Mouse (Mus musculus) T-helper 17 cell (primary cell): ENCODE results near the gene Cers6.

Source experiments
- in situ Hi-C, 2 experiments: fragments of 300-600 bp; cut with MboI, MseI; formaldehyde crosslinking; loops; 1 replicate in 1 of 2; 2 replicates in 1 of 2; pipeline ENCODE4 v1.15.1; 2025; ENCODE audit warnings: high pct_unique_total_duplicates in 2 of 2

Cers6 gene

GRCm38 (mm10) chr2:68916299-68916698 lies 55.1 kb downstream of the Cers6 start:
- in situ Hi-C loops: loop anchor here in 1 of 2 experiments (10.0 kb wide), 1 partner anchor 131 kb away; no protein-coding TSS in a partner anchor

GRCm38 (mm10) chr2:68917010-68917409 lies 55.8 kb downstream of the Cers6 start:
- in situ Hi-C loops: loop anchor here in 1 of 2 experiments (10.0 kb wide), 1 partner anchor 132 kb away; no protein-coding TSS in a partner anchor

- in situ Hi-C loops: loop anchor here in 1 of 2 experiments (10.0 kb wide), 1 partner anchor 133 kb away; no protein-coding TSS in a partner anchor
These were observed 56.3 kb downstream of the Cers6 start for GRCm38 (mm10) chr2:68917524-68917923.

- in situ Hi-C loops: no loop called here
These were observed 63.1 kb downstream of the Cers6 start for GRCm38 (mm10) chr2:68924344-68924743.

- in situ Hi-C loops: loop anchor here in 1 of 2 experiments (5.0 kb wide), 1 partner anchor 53 kb away; no protein-coding TSS in a partner anchor
These were observed 64.3 kb downstream of the Cers6 start for GRCm38 (mm10) chr2:68925542-68925941.

GRCm38 (mm10) chr2:68926913-68927790 lies 65.9 kb downstream of the Cers6 start:
- in situ Hi-C loops: loop anchor here in 1 of 2 experiments (5.0 kb wide), 1 partner anchor 55 kb away; no protein-coding TSS in a partner anchor

- in situ Hi-C loops: no loop called here
These were observed 71.0 kb downstream of the Cers6 start for GRCm38 (mm10) chr2:68932240-68932639.

- in situ Hi-C loops: no loop called here
These were observed 71.4 kb downstream of the Cers6 start for GRCm38 (mm10) chr2:68932656-68933055.

GRCm38 (mm10) chr2:68934651-68935050 lies 73.4 kb downstream of the Cers6 start:
- in situ Hi-C loops: no loop called here

- in situ Hi-C loops: no loop called here
These were observed 74.6 kb downstream of the Cers6 start for GRCm38 (mm10) chr2:68935721-68936294.

- in situ Hi-C loops: no loop called here
These were observed 75.5 kb downstream of the Cers6 start for GRCm38 (mm10) chr2:68936773-68937172.

- in situ Hi-C loops: no loop called here
These were observed 76.6 kb downstream of the Cers6 start for GRCm38 (mm10) chr2:68937833-68938232.

GRCm38 (mm10) chr2:68944898-68945297 lies 83.7 kb downstream of the Cers6 start:
- in situ Hi-C loops: no loop called here

- in situ Hi-C loops: no loop called here
These were observed 84.7 kb downstream of the Cers6 start for GRCm38 (mm10) chr2:68945976-68946375.

GRCm38 (mm10) chr2:68946819-68947218 lies 85.6 kb downstream of the Cers6 start:
- in situ Hi-C loops: no loop called here

GRCm38 (mm10) chr2:68949137-68949536 lies 87.9 kb downstream of the Cers6 start:
- in situ Hi-C loops: no loop called here

- in situ Hi-C loops: loop anchor here in 1 of 2 experiments (5.0 kb wide), 1 partner anchor 48 kb away; no protein-coding TSS in a partner anchor
These were observed 88.5 kb downstream of the Cers6 start for GRCm38 (mm10) chr2:68949728-68950127.

GRCm38 (mm10) chr2:68951706-68952105 lies 90.5 kb downstream of the Cers6 start:
- in situ Hi-C loops: loop anchor here in 1 of 2 experiments (5.0 kb wide), 1 partner anchor 46 kb away; no protein-coding TSS in a partner anchor

- in situ Hi-C loops: loop anchor here in 1 of 2 experiments (5.0 kb wide), 1 partner anchor 44 kb away; no protein-coding TSS in a partner anchor
These were observed 92.4 kb downstream of the Cers6 start for GRCm38 (mm10) chr2:68953688-68954087.

GRCm38 (mm10) chr2:68955496-68955895 lies 94.3 kb downstream of the Cers6 start:
- in situ Hi-C loops: no loop called here

GRCm38 (mm10) chr2:68956146-68956545 lies 94.9 kb downstream of the Cers6 start:
- in situ Hi-C loops: no loop called here

- in situ Hi-C loops: no loop called here
These were observed 96.6 kb downstream of the Cers6 start for GRCm38 (mm10) chr2:68957831-68958230.
